Mouse (Mus musculus): ENCODE measurements at regions not wholly inside any gene's neighbourhood (a gene's known extent, or its start where the extent isn't known, plus 50 kb on each side); places are given as distances from the start of the nearest gene placed in this dataset.

- ATAC-seq: no peak
- WGBS (ENCODE audit: insufficient replicate concordance): 73% methylated on average over 23 of the region's 23 CpGs
These were observed 107.7 kb upstream of the Cpm start for GRCm38 (mm10) chr10:117521315-117522270.

GRCm38 (mm10) chr10:117520536-117521314 lies 108.6 kb upstream of the Cpm start:
- H3K4me1 ChIP-seq (ENCODE audit: insufficient read depth): no peaks in the 10 kb centered on the region
- H3K27me3 ChIP-seq (ENCODE audit: insufficient read depth, low read length): no peaks in the 10 kb centered on the region
- H3K9ac ChIP-seq (replicated peaks): no peak overlapping the region
- ATAC-seq (no peak), DNase-seq (no peak)
- H3K27ac ChIP-seq (ENCODE audit: low read depth): no peak overlapping the region
- TF ChIP-seq CTCF (IDR thresholded peaks at IDR 0.05; ENCODE audit: low read depth) (no peak), EP300 (IDR thresholded peaks at IDR 0.05; ENCODE audit: low read depth) (no peak)
- 79% methylated on average over 8 of the region's 8 CpGs for WGBS (ENCODE audit: insufficient replicate concordance)
- H3K9me3 ChIP-seq (ENCODE audit: low read length): no peaks in the 10 kb centered on the region
- no peaks in the 10 kb centered on the region for H3K36me3 ChIP-seq (replicated peaks; ENCODE audit: insufficient read depth, low read length)
- no peak overlapping the region for H3K4me3 ChIP-seq (ENCODE audit: low read depth, low read length)
- no peak overlapping the region for H3K4me2 ChIP-seq (ENCODE audit: low read depth, low read length)

More at GRCm38 (mm10) chr10:117521315-117522270, 107.7 kb upstream of the Cpm start:
- Histone ChIP-seq H3K9me3 (ENCODE audit: low read length) (no peaks in the 10 kb centered on the region), H3K9ac (replicated peaks) (no peak overlapping the region), H3K4me3 (ENCODE audit: low read depth, low read length) (no peak overlapping the region), H3K4me2 (ENCODE audit: low read depth, low read length) (no peak overlapping the region), H3K4me1 (ENCODE audit: insufficient read depth) (no peaks in the 10 kb centered on the region), H3K36me3 (replicated peaks; ENCODE audit: insufficient read depth, low read length) (no peaks in the 10 kb centered on the region), H3K27ac (ENCODE audit: low read depth) (no peak overlapping the region), H3K27me3 (ENCODE audit: insufficient read depth, low read length) (no peaks in the 10 kb centered on the region)
- no peak for DNase-seq
- TF ChIP-seq CTCF (IDR thresholded peaks at IDR 0.05; ENCODE audit: low read depth): no peak
- no peak for TF ChIP-seq EP300 (IDR thresholded peaks at IDR 0.05; ENCODE audit: low read depth)

DNA sequence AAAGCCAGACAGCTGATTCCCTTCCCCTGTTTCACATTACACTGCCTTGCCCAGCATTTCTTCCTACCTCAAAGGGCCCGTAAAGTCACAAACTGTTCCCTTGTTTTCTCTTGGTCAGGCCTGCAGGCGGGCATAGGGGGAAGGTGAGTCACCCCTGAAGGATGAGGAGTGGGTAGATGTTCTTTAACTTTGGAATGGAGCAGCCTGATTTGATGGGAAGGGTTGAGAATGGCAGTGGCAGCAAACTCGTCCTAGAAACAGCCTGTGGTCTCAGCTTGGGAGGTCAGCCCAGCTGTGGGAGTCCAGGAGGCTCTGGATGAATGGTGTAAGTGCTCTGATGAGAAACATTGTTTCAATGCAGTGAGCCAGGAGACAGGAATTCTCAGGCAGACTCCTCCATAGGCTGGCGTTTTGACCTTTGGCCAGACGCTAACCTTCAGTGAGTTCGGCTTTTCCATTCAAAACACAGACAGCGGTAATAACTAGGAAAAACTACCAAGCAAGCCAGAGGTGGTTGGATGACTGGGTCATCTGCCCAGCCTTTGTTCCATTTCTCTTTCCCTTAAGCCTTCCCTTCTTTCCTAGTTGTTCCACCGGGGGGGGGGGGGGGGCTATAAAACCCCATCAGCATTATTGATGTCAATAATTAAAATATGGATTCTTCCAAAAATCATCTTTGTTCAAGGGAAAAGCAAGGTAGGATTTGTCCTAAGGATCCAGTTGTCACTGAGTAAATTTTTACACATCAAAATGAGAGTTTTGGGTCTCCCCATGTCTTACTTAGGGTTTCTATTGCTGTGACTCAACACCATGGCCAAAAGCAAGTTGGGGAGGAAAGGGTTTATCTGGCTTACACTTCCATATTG lies 109.4 kb upstream of the Cpm start:
- no peaks in the 10 kb centered on the region for H3K27me3 ChIP-seq (ENCODE audit: insufficient read depth, low read length)
- DNase-seq (no peak), ATAC-seq (no peak)
- no peaks in the 10 kb centered on the region for H3K9me3 ChIP-seq (ENCODE audit: low read length)
- no peak overlapping the region for H3K4me3 ChIP-seq (ENCODE audit: low read depth, low read length)
- no peak overlapping the region for H3K27ac ChIP-seq (ENCODE audit: low read depth)
- no peaks in the 10 kb centered on the region for H3K4me1 ChIP-seq (ENCODE audit: insufficient read depth)
- no peak for TF ChIP-seq EP300 (IDR thresholded peaks at IDR 0.05; ENCODE audit: low read depth)
- no peak for TF ChIP-seq CTCF (IDR thresholded peaks at IDR 0.05; ENCODE audit: low read depth)
- no peak overlapping the region for H3K4me2 ChIP-seq (ENCODE audit: low read depth, low read length)
- no peaks in the 10 kb centered on the region for H3K36me3 ChIP-seq (replicated peaks; ENCODE audit: insufficient read depth, low read length)
- H3K9ac ChIP-seq (replicated peaks): no peak overlapping the region
- WGBS (ENCODE audit: insufficient replicate concordance): 67% methylated on average over 8 of the region's 8 CpGs

DNA sequence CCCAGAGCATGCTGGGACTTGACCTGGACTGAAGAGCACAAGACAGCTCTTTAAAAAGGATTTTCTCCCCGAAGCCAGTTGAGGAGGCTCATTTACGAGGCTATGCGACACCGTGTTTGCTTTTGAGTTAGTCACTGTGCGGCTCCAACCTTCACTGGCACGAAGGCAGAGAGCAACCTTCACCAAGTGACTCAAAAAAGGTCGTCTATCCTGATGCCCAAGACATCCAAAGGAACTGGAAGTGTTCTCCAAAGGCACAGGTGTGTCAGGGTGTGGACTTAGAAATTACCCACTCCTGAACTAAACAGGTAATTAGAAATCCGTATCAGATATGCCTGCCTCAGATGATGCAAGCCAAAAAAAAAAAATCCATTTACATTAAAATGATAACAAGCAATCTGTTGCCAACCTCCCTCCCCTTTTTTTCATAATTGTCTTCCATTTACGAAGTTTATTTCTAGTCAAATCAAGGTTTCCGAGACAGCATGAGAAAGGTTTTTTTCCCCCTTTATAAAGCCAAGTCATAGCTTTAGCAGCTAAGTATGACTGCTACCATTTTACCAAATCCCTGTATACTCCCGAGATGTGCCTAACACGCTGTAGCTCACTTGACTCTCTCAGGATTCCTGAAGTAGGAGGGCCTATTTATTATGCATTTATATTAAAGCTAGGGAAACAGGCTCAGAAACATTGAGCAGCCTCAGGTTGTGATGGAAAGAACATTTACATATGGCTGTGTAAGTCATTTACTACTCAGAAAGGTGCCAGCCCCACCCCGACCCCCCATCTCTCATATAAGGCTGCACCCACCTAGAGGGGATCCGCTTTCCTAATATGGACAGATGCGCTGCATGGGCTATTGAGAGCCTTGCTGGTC lies 110.3 kb upstream of the Cpm start:
- no peak for DNase-seq
- no peaks in the 10 kb centered on the region for H3K36me3 ChIP-seq (replicated peaks; ENCODE audit: insufficient read depth, low read length)
- H3K4me3 ChIP-seq (ENCODE audit: low read depth, low read length): no peak overlapping the region
- H3K9ac ChIP-seq (replicated peaks): no peak overlapping the region
- WGBS (ENCODE audit: insufficient replicate concordance): 67% methylated on average over 15 of the region's 15 CpGs
- H3K27me3 ChIP-seq (ENCODE audit: insufficient read depth, low read length): no peaks in the 10 kb centered on the region
- no peak for ATAC-seq
- H3K27ac ChIP-seq (ENCODE audit: low read depth): no peak overlapping the region
- no peaks in the 10 kb centered on the region for H3K4me1 ChIP-seq (ENCODE audit: insufficient read depth)
- H3K9me3 ChIP-seq (ENCODE audit: low read length): no peaks in the 10 kb centered on the region
- no peak overlapping the region for H3K4me2 ChIP-seq (ENCODE audit: low read depth, low read length)
- TF ChIP-seq EP300 (IDR thresholded peaks at IDR 0.05; ENCODE audit: low read depth): no peak
- no peak for TF ChIP-seq CTCF (IDR thresholded peaks at IDR 0.05; ENCODE audit: low read depth)
